Mouse (Mus musculus): ENCODE results near the gene Slc4a4. TPM values are rescaled to one million over a fixed set of nuclear protein-coding genes. Genes with fewer than 3 reads are reported as not detected.

The Slc4a4 gene
- polyA plus RNA-seq, 1 experiment: not detected

- no peaks in the 10 kb centered on the region for H3K27me3 ChIP-seq (ENCODE audit: control insufficient read depth)
- no peaks in the 10 kb centered on the region; the same call in 1 of the 2 replicates for H3K9me3 ChIP-seq (ENCODE audit: control insufficient read depth, low read length)
- H3K4me1 ChIP-seq (ENCODE audit: control insufficient read depth): no peaks in the 10 kb centered on the region
- H3K4me3 ChIP-seq (replicated peaks): no peak overlapping the region
- TF ChIP-seq GATA1 (IDR thresholded peaks at IDR 0.05; ENCODE audit: low read length) (no peak), TAL1 (IDR thresholded peaks at IDR 0.05; ENCODE audit: low read length) (no peak)
- H3K36me3 ChIP-seq (ENCODE audit: control insufficient read depth): no peaks in the 10 kb centered on the region
Observed at GRCm38 (mm10) chr5:89088462-89088861, 201.8 kb downstream of the Slc4a4 start.

- Histone ChIP-seq H3K9me3 (ENCODE audit: control insufficient read depth, low read length) (no peaks in the 10 kb centered on the region; the same call in 1 of the 2 replicates), H3K4me3 (replicated peaks) (no peak overlapping the region), H3K4me1 (ENCODE audit: control insufficient read depth) (no peaks in the 10 kb centered on the region), H3K27me3 (ENCODE audit: control insufficient read depth) (no peaks in the 10 kb centered on the region), H3K36me3 (ENCODE audit: control insufficient read depth) (no peaks in the 10 kb centered on the region)
- TF ChIP-seq TAL1 (IDR thresholded peaks at IDR 0.05; ENCODE audit: low read length): no peak
- TF ChIP-seq GATA1 (IDR thresholded peaks at IDR 0.05; ENCODE audit: low read length): no peak
Observed at GRCm38 (mm10) chr5:89090131-89090530, 203.5 kb downstream of the Slc4a4 start.

GRCm38 (mm10) chr5:89096371-89096770, 209.8 kb downstream of the Slc4a4 start:
- Histone ChIP-seq H3K4me1 (ENCODE audit: control insufficient read depth) (no peaks in the 10 kb centered on the region), H3K27me3 (ENCODE audit: control insufficient read depth) (no peaks in the 10 kb centered on the region), H3K4me3 (replicated peaks) (no peak overlapping the region), H3K36me3 (ENCODE audit: control insufficient read depth) (no peaks in the 10 kb centered on the region), H3K9me3 (ENCODE audit: control insufficient read depth, low read length) (no peaks in the 10 kb centered on the region; the same call in 1 of the 2 replicates)
- TF ChIP-seq GATA1 (IDR thresholded peaks at IDR 0.05; ENCODE audit: low read length) (no peak), TAL1 (IDR thresholded peaks at IDR 0.05; ENCODE audit: low read length) (no peak)

DNA sequence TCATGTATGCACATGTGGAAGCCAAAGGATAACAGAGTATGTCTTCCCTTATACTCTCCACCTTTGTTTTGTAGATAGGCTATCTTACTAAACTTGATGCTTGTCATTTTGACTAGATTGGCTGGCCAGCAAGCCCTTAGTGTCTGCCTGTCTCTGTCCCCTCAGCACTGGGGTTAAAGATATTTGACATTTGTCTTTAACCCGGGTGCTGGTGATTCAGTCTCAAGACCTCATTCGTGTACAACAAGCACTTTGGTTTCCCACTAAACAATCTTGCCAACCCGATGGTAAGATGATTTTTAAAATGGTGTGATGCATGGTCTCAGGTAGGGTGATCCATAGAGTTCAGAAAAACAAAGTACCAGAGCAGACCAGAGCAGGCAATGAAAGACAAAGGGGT, 210.7 kb downstream of the Slc4a4 start:
- TF ChIP-seq TAL1 (IDR thresholded peaks at IDR 0.05; ENCODE audit: low read length) (no peak), GATA1 (IDR thresholded peaks at IDR 0.05; ENCODE audit: low read length) (no peak)
- Histone ChIP-seq H3K9me3 (ENCODE audit: control insufficient read depth, low read length) (no peaks in the 10 kb centered on the region), H3K4me1 (ENCODE audit: control insufficient read depth) (no peaks in the 10 kb centered on the region), H3K4me3 (replicated peaks) (no peak overlapping the region), H3K36me3 (ENCODE audit: control insufficient read depth) (no peaks in the 10 kb centered on the region), H3K27me3 (ENCODE audit: control insufficient read depth) (no peaks in the 10 kb centered on the region)

DNA sequence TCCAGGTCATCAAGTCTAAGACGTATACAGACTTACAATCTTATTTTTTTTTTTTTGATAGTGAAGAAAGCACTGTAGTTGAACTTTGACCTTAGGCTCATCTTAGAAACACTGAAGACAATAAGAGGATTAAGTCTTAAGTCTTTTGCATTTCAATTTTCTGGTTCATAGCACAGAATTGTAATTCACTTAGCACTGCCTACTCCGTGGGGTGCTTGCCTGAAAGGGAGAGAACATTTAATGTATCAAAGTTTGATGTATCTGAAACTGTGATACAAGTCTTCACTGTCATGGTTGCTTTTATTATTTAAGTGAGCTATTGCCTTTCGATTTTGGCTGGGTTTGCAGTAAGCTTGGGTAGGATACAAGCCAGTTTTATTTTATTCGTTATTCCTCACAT, 211.5 kb downstream of the Slc4a4 start:
- H3K4me1 ChIP-seq (ENCODE audit: control insufficient read depth): no peaks in the 10 kb centered on the region
- TF ChIP-seq TAL1 (IDR thresholded peaks at IDR 0.05; ENCODE audit: low read length) (no peak), GATA1 (IDR thresholded peaks at IDR 0.05; ENCODE audit: low read length) (no peak)
- H3K36me3 ChIP-seq (ENCODE audit: control insufficient read depth): no peaks in the 10 kb centered on the region
- H3K27me3 ChIP-seq (ENCODE audit: control insufficient read depth): no peaks in the 10 kb centered on the region
- no peaks in the 10 kb centered on the region for H3K9me3 ChIP-seq (ENCODE audit: control insufficient read depth, low read length)
- H3K4me3 ChIP-seq (replicated peaks): no peak overlapping the region

- H3K4me3 ChIP-seq (replicated peaks): no peak overlapping the region
- no peaks in the 10 kb centered on the region for H3K36me3 ChIP-seq (ENCODE audit: control insufficient read depth)
- no peaks in the 10 kb centered on the region for H3K27me3 ChIP-seq (ENCODE audit: control insufficient read depth)
- no peaks in the 10 kb centered on the region for H3K4me1 ChIP-seq (ENCODE audit: control insufficient read depth)
- no peaks in the 10 kb centered on the region for H3K9me3 ChIP-seq (ENCODE audit: control insufficient read depth, low read length)
- TF ChIP-seq GATA1 (IDR thresholded peaks at IDR 0.05; ENCODE audit: low read length) (no peak), TAL1 (IDR thresholded peaks at IDR 0.05; ENCODE audit: low read length) (no peak)
Observed at GRCm38 (mm10) chr5:89099886-89100285, 213.3 kb downstream of the Slc4a4 start.

DNA sequence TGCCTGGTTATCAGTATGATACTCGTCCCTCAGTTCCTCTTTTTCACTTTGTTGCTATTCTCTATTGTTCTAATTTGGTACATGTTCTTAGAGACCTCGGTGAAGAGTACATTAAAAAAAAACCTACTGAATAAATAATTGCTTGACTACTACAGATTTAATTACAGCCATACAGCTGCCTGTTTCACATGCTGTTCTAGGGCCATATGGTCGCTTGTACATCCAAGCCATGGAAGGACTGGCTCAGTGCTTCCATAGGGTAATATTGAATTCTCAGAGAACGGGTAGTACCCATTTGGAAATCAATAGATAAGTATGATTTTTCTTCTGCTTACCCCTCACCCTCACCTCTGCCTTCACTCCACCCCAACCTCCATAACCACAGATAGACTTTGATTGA, 215.9 kb downstream of the Slc4a4 start:
- Histone ChIP-seq H3K27me3 (ENCODE audit: control insufficient read depth) (no peaks in the 10 kb centered on the region), H3K4me1 (ENCODE audit: control insufficient read depth) (no peaks in the 10 kb centered on the region), H3K9me3 (ENCODE audit: control insufficient read depth, low read length) (no peaks in the 10 kb centered on the region), H3K4me3 (replicated peaks) (no peak overlapping the region), H3K36me3 (ENCODE audit: control insufficient read depth) (no peaks in the 10 kb centered on the region)
- TF ChIP-seq GATA1 (IDR thresholded peaks at IDR 0.05; ENCODE audit: low read length) (no peak), TAL1 (IDR thresholded peaks at IDR 0.05; ENCODE audit: low read length) (no peak)

- Histone ChIP-seq H3K36me3 (ENCODE audit: control insufficient read depth) (no peaks in the 10 kb centered on the region), H3K4me1 (ENCODE audit: control insufficient read depth) (no peaks in the 10 kb centered on the region), H3K9me3 (ENCODE audit: control insufficient read depth, low read length) (no peaks in the 10 kb centered on the region), H3K27me3 (ENCODE audit: control insufficient read depth) (no peaks in the 10 kb centered on the region), H3K4me3 (replicated peaks) (no peak overlapping the region)
- TF ChIP-seq TAL1 (IDR thresholded peaks at IDR 0.05; ENCODE audit: low read length): no peak
- no peak for TF ChIP-seq GATA1 (IDR thresholded peaks at IDR 0.05; ENCODE audit: low read length)
Observed at GRCm38 (mm10) chr5:89105346-89105745, 218.7 kb downstream of the Slc4a4 start.

GRCm38 (mm10) chr5:89106217-89106616, 219.6 kb downstream of the Slc4a4 start:
- H3K27me3 ChIP-seq (ENCODE audit: control insufficient read depth): no peaks in the 10 kb centered on the region
- TF ChIP-seq TAL1 (IDR thresholded peaks at IDR 0.05; ENCODE audit: low read length): no peak
- TF ChIP-seq GATA1 (IDR thresholded peaks at IDR 0.05; ENCODE audit: low read length): no peak
- no peak overlapping the region for H3K4me3 ChIP-seq (replicated peaks)
- no peaks in the 10 kb centered on the region for H3K4me1 ChIP-seq (ENCODE audit: control insufficient read depth)
- H3K9me3 ChIP-seq (ENCODE audit: control insufficient read depth, low read length): 0 out of 2 replicates have a peak, but pooled peaks cover 2% of the 10 kb centered on the region
- H3K36me3 ChIP-seq (ENCODE audit: control insufficient read depth): no peaks in the 10 kb centered on the region

GRCm38 (mm10) chr5:89108809-89109208, 222.2 kb downstream of the Slc4a4 start:
- Histone ChIP-seq H3K4me3 (replicated peaks) (no peak overlapping the region), H3K36me3 (ENCODE audit: control insufficient read depth) (no peaks in the 10 kb centered on the region), H3K9me3 (ENCODE audit: control insufficient read depth, low read length) (0 out of 2 replicates have a peak, but pooled peaks cover 2% of the 10 kb centered on the region), H3K4me1 (ENCODE audit: control insufficient read depth) (no peaks in the 10 kb centered on the region), H3K27me3 (ENCODE audit: control insufficient read depth) (no peaks in the 10 kb centered on the region)
- no peak for TF ChIP-seq TAL1 (IDR thresholded peaks at IDR 0.05; ENCODE audit: low read length)
- TF ChIP-seq GATA1 (IDR thresholded peaks at IDR 0.05; ENCODE audit: low read length): no peak
